Mouse (Mus musculus) gastrocnemius, adult 2 months (tissue): ENCODE measurements at regions not wholly inside any gene's neighbourhood (a gene's known extent, or its start where the extent isn't known, plus 50 kb on each side); places are given as distances from the start of the nearest gene placed in this dataset.

Experiments
- DNase-seq: peaks from one replicate; pipeline ENCODE4 v3.0.0; 2022
- H3K27ac ChIP-seq: fragments of 200-600 bp; 2 replicates; pipeline ENCODE4 v1.8.1; 2022; ENCODE audit warnings: mild to moderate bottlenecking
- H3K4me3 ChIP-seq: fragments of 200-600 bp; 2 replicates; pipeline ENCODE4 v1.8.1; 2022; ENCODE audit warnings: mild to moderate bottlenecking, moderate library complexity
- CTCF ChIP-seq: fragments of 200-600 bp; IDR thresholded peaks from 2 replicates; pipeline ENCODE4 v1.8.1; 2022; ENCODE audit warnings: antibody characterized with exemption, mild to moderate bottlenecking, moderate library complexity
- intact Hi-C: fragments of 180-260 bp; cut with DNase I; formaldehyde crosslinking; loops from one replicate; pipeline ENCODE4 v1.15.1; 2025

- Histone ChIP-seq H3K27ac (no peak overlapping the region), H3K4me3 (no peak overlapping the region)
- no peak for DNase-seq
- TF ChIP-seq CTCF: no peak
- intact Hi-C loops: no loop called here
These were observed 72.0 kb upstream of the Atp5g3 start for GRCm38 (mm10) chr2:73983166-73983565.

GRCm38 (mm10) chr2:73978072-73978471 is 66.9 kb upstream of the Atp5g3 start:
- no peak overlapping the region for H3K27ac ChIP-seq
- intact Hi-C loops: no loop called here
- no peak for DNase-seq
- H3K4me3 ChIP-seq: no peak overlapping the region
- TF ChIP-seq CTCF: no peak

- DNase-seq: no peak
- no peak for TF ChIP-seq CTCF
- Histone ChIP-seq H3K4me3 (no peak overlapping the region), H3K27ac (no peak overlapping the region)
- intact Hi-C loops: no loop called here
These were observed 62.6 kb upstream of the Atp5g3 start for GRCm38 (mm10) chr2:73973774-73974173.

GRCm38 (mm10) chr2:73967618-73968017 is 56.5 kb upstream of the Atp5g3 start:
- intact Hi-C loops: no loop called here

GRCm38 (mm10) chr2:73965595-73965994 is 54.5 kb upstream of the Atp5g3 start:
- Histone ChIP-seq H3K4me3 (no peak overlapping the region), H3K27ac (no peak overlapping the region)
- intact Hi-C loops: loop anchor here (2.0 kb wide), 1 partner anchor 707 kb away; no protein-coding TSS in a partner anchor
- DNase-seq: peak; percentile 25
- TF ChIP-seq CTCF: peak; percentile 78

More at GRCm38 (mm10) chr2:73967618-73968017, 56.5 kb upstream of the Atp5g3 start:
- TF ChIP-seq CTCF: no peak
- H3K27ac ChIP-seq: no peak overlapping the region
- H3K4me3 ChIP-seq: no peak overlapping the region
- no peak for DNase-seq
